Mouse (Mus musculus): ENCODE measurements around the gene Dnmt3b. TPM values are rescaled to one million over a fixed set of nuclear protein-coding genes. Genes with fewer than 3 reads are reported as not detected.

The Dnmt3b gene
- polyA plus RNA-seq, 1 experiment from 2014 or later: 15.0 TPM

GRCm38 (mm10) chr2:153725291-153725690, 76.0 kb downstream of the Dnmt3b start:
- DNase-seq (ENCODE audit: low spot score) (no peak), ATAC-seq (replicated peaks; ENCODE audit: insufficient number of reproducible peaks, low FRiP score, low TSS enrichment, low read depth) (no peak)
- Histone ChIP-seq H3K4me2 (ENCODE audit: low read depth, low read length) (no peak overlapping the region), H3K9me3 (replicated peaks; ENCODE audit: control insufficient read depth, low read length) (no peaks in the 10 kb centered on the region), H3K27me3 (ENCODE audit: control insufficient read depth, insufficient read depth, low read length) (no peaks in the 10 kb centered on the region), H3K36me3 (replicated peaks; ENCODE audit: control insufficient read depth, insufficient read depth, low read depth, low read length) (no peaks in the 10 kb centered on the region), H3K9ac (replicated peaks; ENCODE audit: low read length) (no peak overlapping the region), H3K27ac (replicated peaks; ENCODE audit: low read depth, low read length) (no peak overlapping the region), H3K4me1 (ENCODE audit: control insufficient read depth, insufficient read depth, low read length) (no peaks in the 10 kb centered on the region), H3K4me3 (ENCODE audit: low read depth, low read length) (no peak overlapping the region)
- WGBS: 77% methylated on average over 4 of the region's 4 CpGs

GRCm38 (mm10) chr2:153734033-153734432, 84.8 kb downstream of the Dnmt3b start:
- WGBS: 82% methylated on average over 4 of the region's 4 CpGs
- no peak for DNase-seq (ENCODE audit: low spot score)

More at GRCm38 (mm10) chr2:153734033-153734432, 84.8 kb downstream of the Dnmt3b start:
- no peaks in the 10 kb centered on the region for H3K36me3 ChIP-seq (replicated peaks; ENCODE audit: control insufficient read depth, insufficient read depth, low read depth, low read length)
- H3K4me2 ChIP-seq (ENCODE audit: low read depth, low read length): no peak overlapping the region
- H3K27ac ChIP-seq (replicated peaks; ENCODE audit: low read depth, low read length): no peak overlapping the region
- H3K9ac ChIP-seq (replicated peaks; ENCODE audit: low read length): no peak overlapping the region
- H3K4me1 ChIP-seq (ENCODE audit: control insufficient read depth, insufficient read depth, low read length): no peaks in the 10 kb centered on the region
- H3K9me3 ChIP-seq (replicated peaks; ENCODE audit: control insufficient read depth, low read length): no peaks in the 10 kb centered on the region
- H3K4me3 ChIP-seq (ENCODE audit: low read depth, low read length): no peak overlapping the region
- no peak for ATAC-seq (replicated peaks; ENCODE audit: insufficient number of reproducible peaks, low FRiP score, low TSS enrichment, low read depth)
- no peaks in the 10 kb centered on the region for H3K27me3 ChIP-seq (ENCODE audit: control insufficient read depth, insufficient read depth, low read length)

Other genes with a start within 250 kb of the Dnmt3b start
- not detected in 2 replicates for gene 4930404H24Rik, start 156.7 kb upstream of the Dnmt3b start, polyA plus RNA-seq (2014; fragmentation: Nextera tagmentation; extraction: Ambion mirVana)
- 17.6 and 21.0 TPM in 2 replicates for gene Nol4l, start 119.5 kb upstream of the Dnmt3b start, polyA plus RNA-seq (2014; fragmentation: Nextera tagmentation; extraction: Ambion mirVana)
- gene Commd7, start 16.7 kb upstream of the Dnmt3b start, polyA plus RNA-seq (2014; fragmentation: Nextera tagmentation; extraction: Ambion mirVana): 68.0 and 68.6 TPM in 2 replicates
- not detected in 2 replicates for gene Dnmt3c, start 47.2 kb downstream of the Dnmt3b start, polyA plus RNA-seq (2014; fragmentation: Nextera tagmentation; extraction: Ambion mirVana)
- gene Mapre1, start 91.8 kb downstream of the Dnmt3b start, polyA plus RNA-seq (2014; fragmentation: Nextera tagmentation; extraction: Ambion mirVana): 340 and 368 TPM in 2 replicates
- gene Efcab8, start 130.5 kb downstream of the Dnmt3b start, polyA plus RNA-seq (2014; fragmentation: Nextera tagmentation; extraction: Ambion mirVana): not detected in 2 replicates
- not detected in 2 replicates for gene Sun5, start 221.6 kb downstream of the Dnmt3b start, polyA plus RNA-seq (2014; fragmentation: Nextera tagmentation; extraction: Ambion mirVana)
- gene Bpifb2, start 225.6 kb downstream of the Dnmt3b start, polyA plus RNA-seq (2014; fragmentation: Nextera tagmentation; extraction: Ambion mirVana): not detected in 2 replicates

All from embryonic facial prominence, embryonic 11.5 days (tissue).